Mouse (Mus musculus): ENCODE measurements around the gene Por. TPM values are rescaled to one million over a fixed set of nuclear protein-coding genes. Genes with fewer than 3 reads are reported as not detected.

The Por gene
- polyA plus RNA-seq, 1 experiment from 2014 or later: 63.0 TPM

DNA sequence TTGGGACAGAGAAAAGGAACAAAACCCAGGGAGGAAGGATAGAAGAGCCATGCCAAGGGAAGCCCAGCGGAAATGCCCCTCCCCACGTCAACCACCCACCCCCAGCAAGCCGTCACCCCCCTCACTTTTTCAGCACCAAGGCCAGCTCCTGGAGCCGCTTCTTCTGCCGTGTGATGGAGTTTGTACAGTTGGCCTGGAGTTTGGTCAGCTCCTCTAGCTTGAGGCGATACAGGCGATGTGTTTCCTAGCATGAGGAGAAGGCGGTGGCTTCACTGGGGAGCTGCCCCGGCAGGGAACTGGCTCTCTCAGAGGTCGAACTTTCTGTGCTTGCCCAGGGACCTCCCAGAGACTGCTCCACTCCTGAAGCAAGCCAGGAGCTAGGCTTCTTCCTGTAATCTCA lies 72.3 kb downstream of the Por start:
- H3K9ac ChIP-seq (ENCODE audit: low read depth, low read length): no peak overlapping the region
- 73% methylated on average over 10 of the region's 10 CpGs for WGBS

DNA sequence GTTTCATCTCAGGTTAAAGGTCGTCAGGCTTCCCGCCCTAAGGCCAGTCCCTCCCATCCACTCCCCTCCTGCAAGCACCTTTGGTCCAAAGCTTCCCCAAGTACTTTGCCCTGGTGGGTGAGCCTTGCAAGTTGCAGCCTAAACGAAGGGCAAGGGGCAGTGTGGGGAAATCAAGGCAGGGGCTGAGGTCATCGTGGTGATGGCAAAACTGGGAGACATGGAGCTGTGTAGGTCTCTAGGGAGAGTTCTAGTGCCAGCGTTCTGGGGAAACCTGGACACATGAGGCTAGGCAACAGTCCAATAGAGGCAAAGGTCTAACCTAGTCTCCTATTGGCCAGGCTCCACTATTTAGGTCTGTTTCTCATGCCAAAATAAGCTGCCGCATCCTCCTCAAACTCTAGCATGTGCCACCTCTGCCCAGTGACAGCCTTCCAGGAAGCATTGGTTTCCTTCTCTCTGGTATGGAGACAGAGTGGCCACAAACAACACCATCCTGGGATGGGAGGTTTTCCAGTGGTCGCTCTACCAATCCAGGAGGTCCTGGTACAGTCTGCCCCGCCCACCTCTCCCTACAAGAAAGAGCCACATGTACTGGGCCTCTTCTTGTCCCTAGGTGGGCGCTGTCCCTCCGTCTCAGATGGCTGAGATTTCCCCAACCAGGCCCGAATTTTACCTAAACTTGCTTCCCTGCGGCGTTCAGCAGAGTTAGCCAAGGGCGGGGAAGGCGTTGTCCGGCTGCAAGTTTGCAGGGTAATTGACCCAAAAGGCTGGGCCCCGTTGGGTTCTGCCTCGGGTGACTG lies 73.3 kb downstream of the Por start:
- WGBS: 21% methylated on average over 18 of the region's 18 CpGs
- H3K27me3 ChIP-seq (ENCODE audit: control insufficient read depth, insufficient read depth, low read length): no peaks in the 10 kb centered on the region
- peak; percentile 61 for DNase-seq (ENCODE audit: low spot score)

More for the DNA sequence above, 72.3 kb downstream of the Por start:
- Histone ChIP-seq H3K9me3 (ENCODE audit: control insufficient read depth, low read length) (no peaks in the 10 kb centered on the region), H3K4me2 (replicated peaks; ENCODE audit: low read depth, low read length) (no peak overlapping the region), H3K27me3 (ENCODE audit: control insufficient read depth, insufficient read depth, low read length) (no peaks in the 10 kb centered on the region), H3K4me3 (ENCODE audit: low read depth, low read length) (no peak overlapping the region), H3K36me3 (ENCODE audit: control insufficient read depth, insufficient read depth, low read length) (no peaks in the 10 kb centered on the region), H3K4me1 (replicated peaks; ENCODE audit: control insufficient read depth, insufficient read depth, low read length) (peaks cover 9% of the 10 kb centered on the region), H3K27ac (ENCODE audit: low read depth, low read length) (no peak overlapping the region)
- ATAC-seq (ENCODE audit: low FRiP score) (no peak), DNase-seq (ENCODE audit: low spot score) (no peak)

GRCm38 (mm10) chr5:135743741-135744609 lies 74.1 kb downstream of the Por start, which contains the start of gene Tmem120a:
Tmem120a (minus strand) TSS chr5:135744448.
- H3K36me3 ChIP-seq (ENCODE audit: control insufficient read depth, insufficient read depth, low read length): no peaks in the 10 kb centered on the region
- peak within 1 kb of the TSS; percentile 79 for H3K4me3 ChIP-seq (ENCODE audit: low read depth, low read length)
- H3K9ac ChIP-seq (ENCODE audit: low read depth, low read length): peak within 1 kb of the TSS; percentile 68
- H3K4me2 ChIP-seq (replicated peaks; ENCODE audit: low read depth, low read length): peak within 1 kb of the TSS; percentile 54
- WGBS: under 1% methylated on average over 60 of the region's 60 CpGs
- peaks cover 9% of the 10 kb centered on the region for H3K4me1 ChIP-seq (replicated peaks; ENCODE audit: control insufficient read depth, insufficient read depth, low read length)
- H3K9me3 ChIP-seq (ENCODE audit: control insufficient read depth, low read length): no peaks in the 10 kb centered on the region
- H3K27ac ChIP-seq (ENCODE audit: low read depth, low read length): no peak within 1 kb of the TSS
- ATAC-seq (ENCODE audit: low FRiP score) (peak; percentile 93), DNase-seq (ENCODE audit: low spot score) (peak; percentile 94)
- no peaks in the 10 kb centered on the region for H3K27me3 ChIP-seq (ENCODE audit: control insufficient read depth, insufficient read depth, low read length)

More for the DNA sequence above, 73.3 kb downstream of the Por start:
- Histone ChIP-seq H3K4me3 (ENCODE audit: low read depth, low read length) (peak overlapping the region; percentile 79), H3K36me3 (ENCODE audit: control insufficient read depth, insufficient read depth, low read length) (no peaks in the 10 kb centered on the region), H3K4me1 (replicated peaks; ENCODE audit: control insufficient read depth, insufficient read depth, low read length) (peaks cover 9% of the 10 kb centered on the region), H3K27ac (ENCODE audit: low read depth, low read length) (no peak overlapping the region), H3K9ac (ENCODE audit: low read depth, low read length) (peak overlapping the region; percentile 68), H3K9me3 (ENCODE audit: control insufficient read depth, low read length) (no peaks in the 10 kb centered on the region), H3K4me2 (replicated peaks; ENCODE audit: low read depth, low read length) (peak overlapping the region; percentile 54)
- peak; percentile 67; the same call in 1 of the 2 replicates for ATAC-seq (ENCODE audit: low FRiP score)

- 16% methylated on average over 12 of the region's 12 CpGs for WGBS
- 0 out of 2 replicates have a peak, but pooled peaks have one; percentile 36 for ATAC-seq (ENCODE audit: low FRiP score)
These were observed 74.9 kb downstream of the Por start for GRCm38 (mm10) chr5:135744742-135745141.

GRCm38 (mm10) chr5:135751041-135751440 lies 81.2 kb downstream of the Por start:
- H3K36me3 ChIP-seq (ENCODE audit: control insufficient read depth, insufficient read depth, low read length): no peaks in the 10 kb centered on the region
- H3K4me2 ChIP-seq (replicated peaks; ENCODE audit: low read depth, low read length): no peak overlapping the region
- H3K4me3 ChIP-seq (ENCODE audit: low read depth, low read length): no peak overlapping the region
- WGBS: 83% methylated on average over 1 of the region's 1 CpGs
- no peaks in the 10 kb centered on the region for H3K4me1 ChIP-seq (replicated peaks; ENCODE audit: control insufficient read depth, insufficient read depth, low read length)
- H3K27ac ChIP-seq (ENCODE audit: low read depth, low read length): no peak overlapping the region
- H3K27me3 ChIP-seq (ENCODE audit: control insufficient read depth, insufficient read depth, low read length): no peaks in the 10 kb centered on the region
- no peaks in the 10 kb centered on the region for H3K9me3 ChIP-seq (ENCODE audit: control insufficient read depth, low read length)
- DNase-seq (ENCODE audit: low spot score): no peak
- ATAC-seq (ENCODE audit: low FRiP score): no peak
- H3K9ac ChIP-seq (ENCODE audit: low read depth, low read length): no peak overlapping the region

More at GRCm38 (mm10) chr5:135744742-135745141, 74.9 kb downstream of the Por start:
- Histone ChIP-seq H3K9ac (ENCODE audit: low read depth, low read length) (peak overlapping the region; percentile 68), H3K4me1 (replicated peaks; ENCODE audit: control insufficient read depth, insufficient read depth, low read length) (peaks cover 9% of the 10 kb centered on the region), H3K27me3 (ENCODE audit: control insufficient read depth, insufficient read depth, low read length) (no peaks in the 10 kb centered on the region), H3K4me3 (ENCODE audit: low read depth, low read length) (peak overlapping the region; percentile 79), H3K9me3 (ENCODE audit: control insufficient read depth, low read length) (no peaks in the 10 kb centered on the region), H3K4me2 (replicated peaks; ENCODE audit: low read depth, low read length) (peak overlapping the region; percentile 54), H3K36me3 (ENCODE audit: control insufficient read depth, insufficient read depth, low read length) (no peaks in the 10 kb centered on the region), H3K27ac (ENCODE audit: low read depth, low read length) (no peak overlapping the region)
- DNase-seq (ENCODE audit: low spot score): no peak

DNA sequence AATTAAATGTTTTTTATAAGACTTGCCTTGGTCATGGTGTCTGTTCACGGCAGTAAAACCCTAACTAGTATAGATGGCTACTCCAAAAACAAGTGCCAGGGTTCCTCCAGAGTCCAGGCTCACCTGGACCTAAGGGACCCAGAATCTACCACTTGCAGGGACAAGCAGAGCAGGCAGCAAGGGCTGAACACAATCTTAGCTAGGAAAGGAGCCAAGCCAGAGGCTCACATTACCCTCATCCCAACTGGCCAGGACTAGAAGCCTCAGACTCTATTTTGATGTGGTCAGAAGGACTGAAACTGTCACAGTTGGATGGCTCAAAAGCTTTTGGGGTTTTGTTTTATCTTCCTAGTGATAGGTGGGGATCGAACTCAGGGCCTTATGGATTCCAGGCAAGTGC lies 81.8 kb downstream of the Por start:
- no peak for ATAC-seq (ENCODE audit: low FRiP score)
- Histone ChIP-seq H3K9ac (ENCODE audit: low read depth, low read length) (no peak overlapping the region), H3K27me3 (ENCODE audit: control insufficient read depth, insufficient read depth, low read length) (no peaks in the 10 kb centered on the region), H3K9me3 (ENCODE audit: control insufficient read depth, low read length) (no peaks in the 10 kb centered on the region), H3K4me1 (replicated peaks; ENCODE audit: control insufficient read depth, insufficient read depth, low read length) (no peaks in the 10 kb centered on the region), H3K4me3 (ENCODE audit: low read depth, low read length) (no peak overlapping the region), H3K27ac (ENCODE audit: low read depth, low read length) (no peak overlapping the region), H3K36me3 (ENCODE audit: control insufficient read depth, insufficient read depth, low read length) (no peaks in the 10 kb centered on the region), H3K4me2 (replicated peaks; ENCODE audit: low read depth, low read length) (no peak overlapping the region)
- no peak for DNase-seq (ENCODE audit: low spot score)
- 71% methylated on average over 2 of the region's 2 CpGs for WGBS

- ATAC-seq (ENCODE audit: low FRiP score) (no peak), DNase-seq (ENCODE audit: low spot score) (no peak)
- Histone ChIP-seq H3K4me2 (replicated peaks; ENCODE audit: low read depth, low read length) (no peak overlapping the region), H3K27ac (ENCODE audit: low read depth, low read length) (no peak overlapping the region), H3K27me3 (ENCODE audit: control insufficient read depth, insufficient read depth, low read length) (no peaks in the 10 kb centered on the region), H3K36me3 (ENCODE audit: control insufficient read depth, insufficient read depth, low read length) (no peaks in the 10 kb centered on the region), H3K9ac (ENCODE audit: low read depth, low read length) (no peak overlapping the region), H3K4me3 (ENCODE audit: low read depth, low read length) (no peak overlapping the region), H3K4me1 (replicated peaks; ENCODE audit: control insufficient read depth, insufficient read depth, low read length) (no peaks in the 10 kb centered on the region), H3K9me3 (ENCODE audit: control insufficient read depth, low read length) (no peaks in the 10 kb centered on the region)
- 73% methylated on average over 3 of the region's 3 CpGs for WGBS
These were observed 92.0 kb downstream of the Por start for GRCm38 (mm10) chr5:135761881-135762280.

DNA sequence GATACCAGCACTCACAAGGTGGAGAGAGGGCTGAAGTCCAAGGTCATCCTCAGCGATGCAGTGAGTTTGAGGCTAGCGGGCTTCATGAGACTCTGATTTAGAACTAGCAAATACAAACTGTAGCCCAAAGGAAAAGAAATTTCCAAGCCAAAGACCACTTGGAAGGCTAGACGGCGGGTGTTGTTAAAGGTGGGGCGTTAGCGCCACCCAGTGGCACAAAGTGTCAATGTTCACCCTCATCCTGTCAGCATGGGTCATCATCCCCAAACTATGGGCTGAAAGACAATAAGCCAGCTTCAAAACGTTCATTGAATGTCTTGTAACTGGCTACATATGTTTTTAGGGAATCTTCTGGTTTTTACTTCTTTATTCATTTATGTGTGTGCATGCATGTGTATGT lies 93.7 kb downstream of the Por start:
- Histone ChIP-seq H3K36me3 (ENCODE audit: control insufficient read depth, insufficient read depth, low read length) (no peaks in the 10 kb centered on the region), H3K27ac (ENCODE audit: low read depth, low read length) (no peak overlapping the region), H3K4me3 (ENCODE audit: low read depth, low read length) (no peak overlapping the region), H3K4me2 (replicated peaks; ENCODE audit: low read depth, low read length) (no peak overlapping the region), H3K9ac (ENCODE audit: low read depth, low read length) (no peak overlapping the region), H3K27me3 (ENCODE audit: control insufficient read depth, insufficient read depth, low read length) (no peaks in the 10 kb centered on the region), H3K9me3 (ENCODE audit: control insufficient read depth, low read length) (no peaks in the 10 kb centered on the region), H3K4me1 (replicated peaks; ENCODE audit: control insufficient read depth, insufficient read depth, low read length) (no peaks in the 10 kb centered on the region)
- ATAC-seq (ENCODE audit: low FRiP score): no peak
- WGBS: 2% methylated on average over 7 of the region's 7 CpGs
- DNase-seq (ENCODE audit: low spot score): peak; percentile 92
